Mouse (Mus musculus): ENCODE measurements at regions not wholly inside any gene's neighbourhood (a gene's known extent, or its start where the extent isn't known, plus 50 kb on each side); places are given as distances from the start of the nearest gene placed in this dataset.

GRCm38 (mm10) chr6:4432192-4432591 lies 72.4 kb upstream of the Col1a2 start:
- TF ChIP-seq CTCF (IDR thresholded peaks at IDR 0.05; ENCODE audit: low read depth, low read length) (no peak), POLR2A (IDR thresholded peaks at IDR 0.05; ENCODE audit: extremely low read depth, insufficient read depth, low read length) (no peak)

Data from liver, adult 2 months (tissue).